Mouse (Mus musculus) myocyte (in vitro differentiated cells): ENCODE data around the gene Amot.

ENCODE experiments used
- CEBPB ChIP-seq: IDR thresholded peaks from 2 replicates; pipeline ENCODE4 v1.6.1; 2011; ENCODE audit warnings: mild to moderate bottlenecking, moderate library complexity; ENCODE audit not compliant: poor library complexity, insufficient read depth, severe bottlenecking
- E2F4 ChIP-seq: IDR thresholded peaks from one replicate; pipeline ENCODE4 v1.6.1; 2011; ENCODE audit warnings: mild to moderate bottlenecking, control low read depth, moderate library complexity; ENCODE audit not compliant: insufficient read depth
- POLR2A ChIP-seq: IDR thresholded peaks from one replicate; pipeline ENCODE4 v1.6.1; 2011; ENCODE audit warnings: low read depth, mild to moderate bottlenecking, control low read depth, moderate library complexity; ENCODE audit not compliant: insufficient read length
- SRF ChIP-seq: IDR thresholded peaks from one replicate; pipeline ENCODE4 v1.6.1; 2011; ENCODE audit warnings: low read depth; ENCODE audit not compliant: control insufficient read depth, insufficient read length
- TCF12 ChIP-seq: IDR thresholded peaks from one replicate; pipeline ENCODE4 v1.6.1; 2011; ENCODE audit warnings: mild to moderate bottlenecking, control low read depth; ENCODE audit not compliant: poor library complexity, insufficient read depth, severe bottlenecking
- USF1 ChIP-seq: IDR thresholded peaks from one replicate; pipeline ENCODE4 v1.6.1; 2011; ENCODE audit warnings: low read depth, mild to moderate bottlenecking, control low read depth, moderate library complexity

DNA sequence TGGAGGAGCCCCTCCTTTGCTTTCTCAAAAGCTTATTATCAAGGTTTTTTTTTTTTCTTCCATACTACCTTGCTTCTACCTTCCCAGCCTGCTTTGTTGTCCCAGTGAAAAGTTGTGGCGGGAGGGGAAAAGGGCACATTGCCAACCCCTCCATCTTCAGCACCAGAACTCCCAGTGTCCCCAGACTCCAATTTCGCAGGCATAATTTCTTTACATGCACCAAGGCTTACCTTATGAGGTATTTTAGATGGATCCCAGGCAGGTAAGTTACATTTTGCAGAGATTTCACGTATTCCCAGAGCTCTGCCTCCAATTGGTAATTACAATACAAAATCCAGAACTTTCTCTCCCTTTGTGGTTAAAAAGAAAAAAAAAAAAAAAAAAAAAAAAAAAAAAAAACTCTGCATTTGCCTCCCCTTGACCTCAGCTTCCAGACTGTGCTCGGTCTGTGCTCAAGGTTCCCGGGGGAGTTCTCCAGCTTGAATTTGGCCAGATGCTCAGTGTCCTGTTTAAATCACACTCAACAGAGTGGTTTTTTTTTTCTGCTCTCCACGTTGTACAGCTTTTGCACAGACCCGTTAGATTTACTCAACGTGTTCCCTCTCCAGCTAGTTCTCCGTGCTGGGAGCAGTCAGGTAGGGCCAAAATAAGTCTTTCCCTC is 10.6 kb upstream of the Amot start:
- no peak for TF ChIP-seq SRF
- no peak for TF ChIP-seq USF1
- no peak for TF ChIP-seq TCF12
- no peak for TF ChIP-seq E2F4
- TF ChIP-seq CEBPB = no peak
- no peak for TF ChIP-seq POLR2A
